Mouse (Mus musculus) central nervous system, embryonic 14 days (tissue): ENCODE measurements around the gene Tex12. TPM values are rescaled to one million over a fixed set of nuclear protein-coding genes. Genes with fewer than 3 reads are reported as not detected.

Experiments used
- polyA plus RNA-seq: library from polyadenylated mRNA; depleted of rRNA; stranded (reverse); fragments of >200 nt; gene quantifications from 2 replicates; pipeline ENCODE4 v1.2.3, GENCODE M21; 2012; rRNA removed

The Tex12 gene
- polyA plus RNA-seq, result not detected in 2 replicates

DNA sequence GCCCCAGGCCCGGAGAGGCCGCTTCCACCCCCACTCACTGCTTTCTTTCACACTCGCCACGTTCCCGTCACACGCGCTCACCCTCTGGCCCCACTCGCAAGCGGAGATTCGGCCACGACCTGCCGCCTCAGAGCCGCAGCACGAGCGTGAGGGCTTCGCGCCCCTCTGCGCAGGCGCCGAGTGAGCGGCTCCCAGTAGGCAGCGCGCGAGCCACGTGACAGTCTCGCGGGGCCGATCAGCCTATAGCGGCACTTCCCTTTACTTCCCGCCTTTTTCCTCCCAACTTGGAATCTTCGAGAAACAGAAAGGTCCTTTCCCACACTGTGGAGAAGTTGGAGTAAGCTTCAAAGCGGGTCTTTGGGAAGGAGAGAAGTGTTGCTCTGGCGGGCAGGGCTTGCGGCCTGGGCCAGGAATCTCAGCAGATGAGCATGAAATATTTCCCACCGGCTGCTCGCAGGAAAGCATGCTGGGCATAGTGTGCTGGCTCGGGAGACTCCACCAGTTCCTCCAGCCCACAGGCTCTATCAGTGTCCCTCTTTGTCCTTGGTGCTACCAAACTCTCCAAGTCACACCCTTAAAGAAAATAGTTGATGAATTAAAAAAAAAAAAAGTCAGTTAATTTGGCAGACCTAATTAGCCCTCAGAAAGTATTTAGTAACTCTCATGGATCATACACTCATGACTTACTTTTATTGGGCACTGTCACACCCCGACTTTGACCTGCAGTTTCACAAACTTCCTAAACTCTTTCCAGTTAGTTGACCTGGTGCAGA is at the start of gene Tex12:
Gene Tex12 (minus strand): TSS at position 181 of the 773 bp plus-strand sequence.

DNA sequence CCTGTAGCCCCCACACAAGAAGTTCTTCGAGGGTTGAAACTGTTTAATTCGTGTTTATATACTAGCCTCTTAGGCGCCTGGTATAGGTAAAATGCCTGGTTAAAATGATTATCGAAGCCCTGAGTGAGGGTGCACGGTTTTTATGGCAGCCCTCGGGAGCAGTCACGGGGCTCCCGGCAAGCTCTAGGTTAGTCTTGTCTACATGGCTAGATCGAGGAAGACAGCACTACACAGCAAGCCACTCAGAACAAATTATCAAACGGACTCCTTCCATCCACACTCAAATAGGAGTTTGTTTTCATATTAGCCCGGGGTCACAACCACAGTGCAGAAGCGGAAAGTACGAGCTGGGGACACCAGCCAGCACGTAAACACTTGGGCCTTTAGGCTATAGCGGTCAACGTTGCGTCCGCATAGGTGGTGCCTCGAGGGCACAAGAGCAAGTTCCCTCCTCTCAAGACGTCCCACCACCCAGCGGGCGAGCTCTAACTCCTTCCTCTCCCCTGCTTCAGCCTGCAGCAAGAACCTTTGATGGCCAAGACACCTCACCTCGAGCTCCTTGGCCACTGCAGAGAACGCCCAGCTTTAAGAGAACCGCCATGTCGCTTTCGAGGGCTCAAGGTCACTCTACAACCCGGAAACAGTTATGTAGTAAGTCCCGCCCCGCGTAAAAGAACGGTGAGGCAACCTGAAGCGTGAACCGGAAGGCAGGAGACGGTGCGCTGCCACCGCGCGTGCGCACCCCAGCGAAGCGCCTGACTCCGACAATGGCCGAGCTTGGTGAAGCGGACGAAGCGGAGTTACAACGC is 42.3 kb upstream of the Tex12 start, which contains the start of the genes Sdhd and Timm8b:
Gene Sdhd (minus strand): TSS at position 624 of the 809 bp plus-strand sequence.
Gene Timm8b (plus strand): TSS at position 722 of the 809 bp plus-strand sequence.

DNA sequence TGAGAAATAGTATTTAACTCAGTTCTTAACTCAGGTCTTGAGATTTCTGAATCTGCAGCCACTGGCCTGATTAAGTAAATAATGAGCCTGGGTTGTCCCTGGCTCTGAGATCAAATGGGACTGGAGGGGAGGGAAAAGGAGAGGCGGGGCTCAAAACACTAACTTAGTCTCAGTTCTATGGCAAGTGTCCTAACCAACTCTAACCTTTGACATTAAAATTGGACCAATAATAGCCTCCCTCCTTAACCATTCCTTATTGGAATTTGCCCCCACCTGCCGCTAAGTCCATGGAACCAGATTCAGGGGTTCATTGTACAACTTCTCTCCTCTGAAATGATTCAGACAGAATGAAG is 6.1 kb downstream of the Tex12 start, which contains the start of gene Bco2:
Gene Bco2 (minus strand): TSS at position 88 of the 353 bp plus-strand sequence.

DNA sequence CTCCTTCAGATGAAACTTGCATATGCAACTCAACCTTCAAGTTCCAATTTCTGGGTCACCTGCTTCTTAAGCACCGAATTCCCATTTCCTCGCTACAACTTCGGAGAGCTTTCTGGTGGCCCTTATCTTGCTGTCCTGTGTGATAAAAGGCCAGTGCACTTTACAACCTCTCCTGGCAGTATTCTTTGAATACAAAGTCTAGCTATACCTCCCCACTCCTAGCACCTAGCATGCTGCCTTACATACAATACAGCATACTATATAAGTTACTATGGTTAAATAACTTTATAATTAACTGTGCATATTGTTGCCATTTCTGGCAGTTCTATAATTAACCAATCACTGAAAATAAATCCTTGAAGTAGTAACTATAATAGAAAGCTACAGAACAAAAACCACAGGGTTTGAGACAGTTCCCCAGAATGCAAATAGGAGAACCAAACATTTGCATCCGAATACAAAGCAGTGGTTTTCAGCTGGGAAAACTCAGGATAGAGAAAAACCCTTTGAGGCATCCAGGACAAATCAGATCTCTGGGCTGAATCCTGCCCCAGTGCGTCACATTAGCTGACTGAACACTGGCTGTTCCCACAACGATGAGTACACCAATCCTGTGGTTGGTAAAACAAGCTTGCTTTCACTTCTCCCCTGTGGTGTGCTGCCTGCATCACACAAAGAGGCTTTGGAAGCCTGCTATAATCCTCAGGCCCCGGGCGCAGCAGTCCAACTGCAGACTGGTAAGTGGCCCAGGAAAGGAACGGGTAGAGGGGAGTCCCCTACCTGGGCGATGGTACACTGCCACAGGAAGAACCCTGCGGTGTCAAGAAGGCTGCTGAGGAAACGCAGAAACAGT is 6.7 kb downstream of the Tex12 start, which contains the start of gene Il18:
Gene Il18 (plus strand): TSS at position 587 of the 853 bp plus-strand sequence.

DNA sequence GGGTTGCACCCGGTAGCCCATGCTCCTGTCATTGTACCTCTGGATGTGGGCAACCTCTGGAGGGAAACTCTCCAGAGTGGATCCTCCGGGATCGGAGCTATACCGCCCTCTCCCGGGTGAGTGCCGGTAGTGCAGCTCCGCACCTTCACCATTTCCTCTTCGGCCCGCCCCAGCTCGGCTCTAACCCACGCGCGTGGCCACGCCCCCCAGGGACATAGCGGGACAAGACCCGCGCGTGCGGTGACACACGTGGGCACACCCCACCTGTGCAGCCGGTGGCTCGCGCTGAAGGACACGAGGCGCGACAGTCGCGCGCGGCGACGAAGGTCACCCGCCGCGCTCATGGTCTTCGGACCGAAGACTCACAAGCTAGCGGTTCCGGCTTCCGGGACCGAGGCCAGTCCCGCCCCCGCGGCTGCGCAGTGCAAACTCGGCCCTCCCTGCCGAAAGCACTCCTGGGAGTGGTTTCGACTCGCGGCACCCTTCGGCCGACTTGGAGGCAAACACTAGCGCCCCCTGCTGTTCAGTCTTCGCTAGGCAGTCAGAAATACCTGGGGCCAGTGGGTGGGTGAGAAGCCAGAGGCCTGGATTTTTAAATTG is 32.7 kb downstream of the Tex12 start, which contains the start of gene Pts:
Gene Pts (minus strand): TSS at position 432 of the 600 bp plus-strand sequence.

Other genes with a start within 250 kb of the Tex12 start
- 47.5 and 64.9 TPM in 2 replicates for gene Rpl10-ps3, start 216.4 kb downstream of the Tex12 start, polyA plus RNA-seq
- gene Plet1, start 66.8 kb downstream of the Tex12 start, polyA plus RNA-seq, result 0.21 and 0.91 TPM in 2 replicates
- gene Pts, start 32.6 kb downstream of the Tex12 start, polyA plus RNA-seq, result 82.2 and 86.4 TPM in 2 replicates
- gene Il18, start 6.5 kb downstream of the Tex12 start, polyA plus RNA-seq, result 14.3 and 17.1 TPM in 2 replicates
- gene Bco2, start 6.1 kb downstream of the Tex12 start, polyA plus RNA-seq, result 0.35 and 0.48 TPM in 2 replicates
- 145 and 152 TPM in 2 replicates for gene Sdhd, start 42.5 kb upstream of the Tex12 start, polyA plus RNA-seq
- gene Timm8b, start 42.6 kb upstream of the Tex12 start, polyA plus RNA-seq, result 368 and 467 TPM in 2 replicates
- gene Pih1d2, start 56.0 kb upstream of the Tex12 start, polyA plus RNA-seq, result 3.9 and 4.9 TPM in 2 replicates
- gene Nkapd1, start 56.1 kb upstream of the Tex12 start, polyA plus RNA-seq, result 22.2 and 22.6 TPM in 2 replicates
- 30.6 and 34.2 TPM in 2 replicates for gene Dlat, start 98.5 kb upstream of the Tex12 start, polyA plus RNA-seq
- 31.3 and 33.4 TPM in 2 replicates for gene Dixdc1, start 178.2 kb upstream of the Tex12 start, polyA plus RNA-seq
- gene 2310030G06Rik, start 185.2 kb upstream of the Tex12 start, polyA plus RNA-seq, result 1.4 and 2.1 TPM in 2 replicates
- 4.3 and 17.1 TPM in 2 replicates for gene Cryab, start 190.0 kb upstream of the Tex12 start, polyA plus RNA-seq
- 0.95 and 9.7 TPM in 2 replicates for gene Hspb2, start 191.0 kb upstream of the Tex12 start, polyA plus RNA-seq
- 6.8 and 7.7 TPM in 2 replicates for gene Fdxacb1, start 206.9 kb upstream of the Tex12 start, polyA plus RNA-seq
- gene Alg9, start 213.7 kb upstream of the Tex12 start, polyA plus RNA-seq, result 38.1 and 40.1 TPM in 2 replicates
- 43.7 and 47.8 TPM in 2 replicates for gene 1110032A03Rik, start 214.2 kb upstream of the Tex12 start, polyA plus RNA-seq